Mouse (Mus musculus) neural tube, embryonic 10.5 days (tissue): ENCODE measurements around the gene Syt3.

Source experiments
- DNase-seq: peaks from one replicate; pipeline ENCODE4 v3.0.0-alpha.2; 2017; ENCODE audit warnings: low spot score; ENCODE audit errors: extremely low spot score

Gene Syt3

GRCm38 (mm10) chr7:44383980-44384715 lies at the start of gene Syt3:
Gene Syt3, plus strand, starts transcription at chr7:44384102.
- peak; percentile 70 for DNase-seq

GRCm38 (mm10) chr7:44334139-44334538 lies 49.8 kb upstream of the Syt3 start:
- no peak for DNase-seq

- DNase-seq = peak; percentile 66
Observed at GRCm38 (mm10) chr7:44335031-44335878, 48.6 kb upstream of the Syt3 start.

- no peak for DNase-seq
Observed at GRCm38 (mm10) chr7:44336046-44337021, 47.6 kb upstream of the Syt3 start.

GRCm38 (mm10) chr7:44337121-44337849 lies 46.6 kb upstream of the Syt3 start:
- no peak for DNase-seq

GRCm38 (mm10) chr7:44340226-44340625 lies 43.7 kb upstream of the Syt3 start:
- no peak for DNase-seq

GRCm38 (mm10) chr7:44341119-44341518 lies 42.8 kb upstream of the Syt3 start:
- DNase-seq = no peak

- DNase-seq = no peak
Observed at GRCm38 (mm10) chr7:44341714-44342113, 42.2 kb upstream of the Syt3 start.

- no peak for DNase-seq
Observed at GRCm38 (mm10) chr7:44343459-44344015, 40.4 kb upstream of the Syt3 start.

GRCm38 (mm10) chr7:44344622-44345021 lies 39.3 kb upstream of the Syt3 start:
- DNase-seq = no peak

GRCm38 (mm10) chr7:44349043-44349442 lies 34.9 kb upstream of the Syt3 start:
- no peak for DNase-seq

- peak; percentile 89 for DNase-seq
Observed at GRCm38 (mm10) chr7:44350957-44351711, 32.8 kb upstream of the Syt3 start.

- peak; percentile 36 for DNase-seq
Observed at GRCm38 (mm10) chr7:44351881-44352749, 31.8 kb upstream of the Syt3 start.

GRCm38 (mm10) chr7:44352750-44353600 lies 30.9 kb upstream of the Syt3 start:
- peak; percentile 49 for DNase-seq

- peak; percentile 59 for DNase-seq
Observed at GRCm38 (mm10) chr7:44353601-44354340, 30.1 kb upstream of the Syt3 start.

GRCm38 (mm10) chr7:44355411-44355810 lies 28.5 kb upstream of the Syt3 start:
- DNase-seq = no peak
